In the genomic region with DNA sequence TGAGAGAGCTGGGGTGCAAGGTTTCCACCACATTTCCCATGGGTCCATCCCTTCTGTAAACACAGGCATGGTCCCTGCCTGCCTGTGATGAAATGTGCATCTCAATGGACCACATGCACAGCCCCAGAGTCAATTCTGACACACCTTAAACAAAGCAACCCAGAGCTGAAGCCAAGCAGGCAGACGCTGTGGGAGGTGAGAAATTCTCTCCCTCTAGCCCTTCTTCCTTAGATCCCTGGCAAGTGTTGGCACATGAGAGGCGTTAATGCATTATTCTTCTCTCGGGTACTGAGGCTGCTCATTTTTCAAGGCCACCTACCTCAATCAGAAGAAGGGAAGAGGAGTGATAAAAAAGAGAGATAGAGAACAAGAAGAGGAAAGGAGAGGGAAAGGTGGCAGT, we compare ENCODE assay signal across 26 mouse cellular contexts. TPM values are rescaled to one million over a fixed set of nuclear protein-coding genes. Genes with fewer than 3 reads are reported as not detected.
A peak's percentile ranks its signal among the peaks of the same experiment; 100 is the strongest.
DNase-seq lines count a peak whose midpoint lies in the region; ATAC-seq lines count a peak whose summit lies in the region.
"Had no signal": no experiment of that assay in that cellular context is flagged by ENCODE, and none has a peak within 500 bp of the region (broad histone marks: within the 10 kb centered on the region; RNA-seq: fewer than 3 reads in every experiment).

No protein-coding gene starts in this region.

- H3K27ac ChIP-seq in kidney, embryonic 14.5 days (ENCODE audit: low read depth, low read length), result no peak overlapping the region
- H3K27ac ChIP-seq: embryonic facial prominence, embryonic 15.5 days; heart, adult 2 months; heart, embryonic 10.5 days; heart, embryonic 13.5 days; hindbrain, embryonic 14.5 days; hindbrain, postnatal 0 days had no signal

- peak; percentile 15 to 54 for DNase-seq in frontal cortex, postnatal 36 days (ENCODE audit: low spot score in 2 of 2)
- no peak for DNase-seq in frontal cortex, postnatal 25 days (ENCODE audit: low spot score in 2 of 2)
- peak; percentile 46 to 47 for DNase-seq in right cerebral cortex, adult 2 months (ENCODE audit: low spot score in 2 of 2)
- DNase-seq in right cerebral cortex, postnatal 25 days, result no peak
- DNase-seq in telencephalon, adult 2 months (ENCODE audit: low read depth, low spot score), result peak; percentile 33
- DNase-seq: adrenal gland, adult 2 months; adrenal gland, postnatal 14 days; cerebellum, adult 11-12 months; cerebellum, adult 8-10 months; cerebellum, postnatal 10 days; cerebellum, postnatal 36 days; embryo, embryonic 11 days; gastrocnemius, postnatal 10 days; gastrocnemius, postnatal 36 days; heart, adult 2 months; heart, postnatal 14 days; heart, postnatal 4 days had no signal

- H3K4me3 ChIP-seq in kidney, embryonic 14.5 days (ENCODE audit: low read length), result no peak overlapping the region
- H3K4me3 ChIP-seq: embryonic facial prominence, embryonic 15.5 days; heart, adult 2 months; heart, embryonic 10.5 days; heart, embryonic 13.5 days had no signal

- H3K9ac ChIP-seq in kidney, embryonic 14.5 days (ENCODE audit: low read depth, low read length), result no peak overlapping the region
- H3K9ac ChIP-seq: embryonic facial prominence, embryonic 15.5 days; heart, embryonic 13.5 days; hindbrain, embryonic 14.5 days had no signal

- no peaks in the 10 kb centered on the region for H3K27me3 ChIP-seq in kidney, embryonic 14.5 days (ENCODE audit: control insufficient read depth, insufficient read depth, low read length)
- H3K27me3 ChIP-seq: embryonic facial prominence, embryonic 15.5 days; heart, embryonic 13.5 days had no signal

- 31% methylated on average over 3 of the region's 3 CpGs for WGBS in kidney, embryonic 14.5 days

- H3K4me1 ChIP-seq in kidney, embryonic 14.5 days (ENCODE audit: control insufficient read depth, insufficient read depth, low read length), result no peaks in the 10 kb centered on the region

- no peak overlapping the region for H3K4me2 ChIP-seq in kidney, embryonic 14.5 days (replicated peaks; ENCODE audit: low read depth, low read length)
- H3K4me2 ChIP-seq: embryonic facial prominence, embryonic 15.5 days; heart, embryonic 13.5 days; hindbrain, embryonic 14.5 days had no signal

- H3K9me3 ChIP-seq in kidney, embryonic 14.5 days (ENCODE audit: control insufficient read depth, low read length), result no peaks in the 10 kb centered on the region
- H3K9me3 ChIP-seq: embryonic facial prominence, embryonic 15.5 days; heart, embryonic 10.5 days; heart, embryonic 13.5 days had no signal

- ATAC-seq in kidney, embryonic 14.5 days (ENCODE audit: low FRiP score, low TSS enrichment), result no peak
- ATAC-seq: CD4-positive, CD25-positive, alpha-beta regulatory T cell, adult 4 months; forebrain, embryonic 14.5 days; hindbrain, postnatal 0 days; inflammation-experienced regulatory T-cells, adult 6 months had no signal

- H3K36me3 ChIP-seq in kidney, embryonic 14.5 days (ENCODE audit: control insufficient read depth, insufficient read depth, low read length), result no peaks in the 10 kb centered on the region
- H3K36me3 ChIP-seq: embryonic facial prominence, embryonic 15.5 days; heart, embryonic 10.5 days; heart, embryonic 13.5 days had no signal

RNA-seq across cellular contexts. Expression of a gene that starts 5.4 kb away (rescaled TPM):
- 0.07 TPM in 1 of 2 replicates, not detected in the other for polyA plus RNA-seq in kidney, embryonic 14.5 days (2014; fragmentation: Nextera tagmentation; extraction: Ambion mirVana)

Comparison
In these comparisons a context has a peak if more than half of its experiments do, and no peak if none do; other contexts are left out.
1. DNase-seq: peak in frontal cortex, postnatal 36 days (2 of 2), right cerebral cortex, adult 2 months (2 of 2) and telencephalon, adult 2 months (single experiment); none in frontal cortex, postnatal 25 days (0 of 2) and right cerebral cortex, postnatal 25 days (single experiment).